Mouse (Mus musculus): ENCODE results near the gene Ugdh. TPM values are rescaled to one million over a fixed set of nuclear protein-coding genes. Genes with fewer than 3 reads are reported as not detected.

Gene Ugdh
- polyA plus RNA-seq, 1 experiment from 2014 or later = 40.2 TPM

DNA sequence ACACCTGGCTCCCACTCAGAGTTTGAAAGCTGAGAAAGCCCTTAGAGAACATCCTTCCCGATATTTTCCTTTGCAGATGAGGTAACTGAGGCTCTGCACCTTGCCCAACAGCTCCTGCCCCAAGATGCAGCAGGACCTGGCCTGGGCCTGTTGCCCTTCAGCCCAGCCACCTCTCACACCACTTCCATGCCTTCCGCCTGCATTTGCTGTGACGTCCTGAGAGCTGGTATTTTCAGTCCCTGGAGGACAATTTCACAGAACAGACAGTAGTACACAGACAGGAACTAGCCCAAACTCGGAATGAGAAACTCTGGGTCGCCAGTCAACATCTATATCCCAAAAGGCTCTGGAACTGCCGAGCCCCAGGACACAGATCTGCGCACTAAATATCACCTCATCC lies 61.0 kb downstream of the Ugdh start:
- H3K4me1 ChIP-seq (replicated peaks; ENCODE audit: control insufficient read depth, insufficient read depth, low read length) = no peaks in the 10 kb centered on the region
- H3K27me3 ChIP-seq (ENCODE audit: control insufficient read depth, insufficient read depth, low read length) = no peaks in the 10 kb centered on the region
- no peak overlapping the region for H3K9ac ChIP-seq
- no peak overlapping the region for H3K4me2 ChIP-seq (replicated peaks)
- WGBS = 82% methylated on average over 7 of the region's 7 CpGs
- no peaks in the 10 kb centered on the region for H3K36me3 ChIP-seq (replicated peaks; ENCODE audit: control insufficient read depth, insufficient read depth)
- ATAC-seq (ENCODE audit: low FRiP score) = no peak
- no peak overlapping the region for H3K4me3 ChIP-seq (replicated peaks; ENCODE audit: low read length)
- H3K27ac ChIP-seq = no peak overlapping the region
- DNase-seq (ENCODE audit: low spot score) = no peak
- H3K9me3 ChIP-seq (ENCODE audit: control insufficient read depth, low read length) = no peaks in the 10 kb centered on the region

DNA sequence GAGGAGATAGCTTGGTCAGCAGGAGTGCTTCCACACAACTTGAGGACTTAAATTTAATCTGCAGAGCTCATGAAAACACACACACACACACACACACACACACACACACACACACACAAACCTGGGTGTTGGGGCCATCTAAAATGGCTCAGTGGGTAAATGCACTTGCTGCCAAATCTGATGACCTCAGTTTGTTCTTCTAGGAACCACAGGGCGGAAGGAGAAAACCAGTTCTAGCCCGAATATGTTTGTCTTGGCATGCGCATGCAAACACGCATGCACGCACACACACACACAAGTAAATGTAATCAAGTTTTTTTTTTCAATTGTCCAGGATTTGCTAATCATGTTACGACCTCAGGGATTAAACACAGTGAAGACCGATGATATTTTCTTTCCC lies 64.2 kb downstream of the Ugdh start:
- Histone ChIP-seq H3K9me3 (ENCODE audit: control insufficient read depth, low read length) (no peaks in the 10 kb centered on the region), H3K4me1 (replicated peaks; ENCODE audit: control insufficient read depth, insufficient read depth, low read length) (no peaks in the 10 kb centered on the region), H3K27me3 (ENCODE audit: control insufficient read depth, insufficient read depth, low read length) (no peaks in the 10 kb centered on the region), H3K4me3 (replicated peaks; ENCODE audit: low read length) (no peak overlapping the region), H3K36me3 (replicated peaks; ENCODE audit: control insufficient read depth, insufficient read depth) (no peaks in the 10 kb centered on the region), H3K9ac (no peak overlapping the region), H3K4me2 (replicated peaks) (no peak overlapping the region), H3K27ac (no peak overlapping the region)
- ATAC-seq (ENCODE audit: low FRiP score) (no peak), DNase-seq (ENCODE audit: low spot score) (no peak)
- WGBS = 94% methylated on average over 7 of the region's 7 CpGs

DNA sequence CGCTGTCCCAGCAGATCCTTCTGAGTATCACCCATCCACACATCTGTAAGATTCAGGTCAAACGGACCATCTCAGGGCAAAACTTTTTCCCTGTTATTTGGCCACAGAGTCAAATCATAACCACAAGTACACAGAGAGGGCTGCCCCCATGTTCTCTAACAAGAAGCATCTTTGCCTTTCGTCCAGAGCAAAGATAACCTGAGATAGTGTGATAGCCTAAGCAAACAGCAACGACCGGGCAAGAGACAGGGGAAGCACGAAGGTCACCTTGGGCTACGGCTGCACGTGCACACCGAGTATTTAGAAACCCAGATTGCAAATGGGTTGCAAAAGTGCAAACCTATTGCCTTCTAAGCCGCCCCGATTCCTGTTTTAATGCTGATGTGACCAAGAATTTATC lies 67.9 kb downstream of the Ugdh start:
- no peak overlapping the region for H3K9ac ChIP-seq
- no peak overlapping the region for H3K4me3 ChIP-seq (replicated peaks; ENCODE audit: low read length)
- H3K27ac ChIP-seq = no peak overlapping the region
- ATAC-seq (ENCODE audit: low FRiP score) (no peak), DNase-seq (ENCODE audit: low spot score) (no peak)
- 93% methylated on average over 11 of the region's 11 CpGs for WGBS
- no peaks in the 10 kb centered on the region for H3K36me3 ChIP-seq (replicated peaks; ENCODE audit: control insufficient read depth, insufficient read depth)
- no peaks in the 10 kb centered on the region for H3K9me3 ChIP-seq (ENCODE audit: control insufficient read depth, low read length)
- no peaks in the 10 kb centered on the region for H3K27me3 ChIP-seq (ENCODE audit: control insufficient read depth, insufficient read depth, low read length)
- H3K4me1 ChIP-seq (replicated peaks; ENCODE audit: control insufficient read depth, insufficient read depth, low read length) = no peaks in the 10 kb centered on the region
- H3K4me2 ChIP-seq (replicated peaks) = no peak overlapping the region

Other genes with a start within 250 kb of the Ugdh start
- 14.5 and 15.7 TPM in 2 replicates for gene Wdr19, start 236.3 kb downstream of the Ugdh start, polyA plus RNA-seq (2014; fragmentation: Nextera tagmentation; extraction: Ambion mirVana)
- gene Rfc1, start 100.3 kb downstream of the Ugdh start, polyA plus RNA-seq (2014; fragmentation: Nextera tagmentation; extraction: Ambion mirVana) = 33.4 and 37.4 TPM in 2 replicates
- gene Klb, start 87.6 kb downstream of the Ugdh start, polyA plus RNA-seq (2014; fragmentation: Nextera tagmentation; extraction: Ambion mirVana) = 0.09 and 0.16 TPM in 2 replicates
- 592 and 691 TPM in 2 replicates for gene Rpl9, start 44.5 kb downstream of the Ugdh start, polyA plus RNA-seq (2014; fragmentation: Nextera tagmentation; extraction: Ambion mirVana)
- 55.6 and 59.9 TPM in 2 replicates for gene Lias, start 44.5 kb downstream of the Ugdh start, polyA plus RNA-seq (2014; fragmentation: Nextera tagmentation; extraction: Ambion mirVana)
- gene Gm43552, start 56.9 kb upstream of the Ugdh start, polyA plus RNA-seq (2014; fragmentation: Nextera tagmentation; extraction: Ambion mirVana) = not detected in 2 replicates
- gene Smim14, start 101.2 kb upstream of the Ugdh start, polyA plus RNA-seq (2014; fragmentation: Nextera tagmentation; extraction: Ambion mirVana) = 201 and 237 TPM in 2 replicates
- gene Ube2k, start 101.3 kb upstream of the Ugdh start, polyA plus RNA-seq (2014; fragmentation: Nextera tagmentation; extraction: Ambion mirVana) = 153 and 159 TPM in 2 replicates

Data from hindbrain, embryonic 14.5 days (tissue).